Mouse (Mus musculus) CH12.LX (cell line): ENCODE data around the gene Abtb1. TPM values are rescaled to one million over a fixed set of nuclear protein-coding genes. Genes with fewer than 3 reads are reported as not detected.

Source experiments
- DNase-seq: peaks from one replicate; pipeline ENCODE4 v3.0.0-alpha.2; 2013; ENCODE audit errors: extremely low read depth
- H3K27ac ChIP-seq: 2 replicates; pipeline ENCODE4 v1.5.1; 2012; ENCODE audit warnings: low read depth, mild to moderate bottlenecking, control low read depth, moderate library complexity; ENCODE audit not compliant: insufficient read depth
- H3K27me3 ChIP-seq: replicated peaks from 2 replicates; pipeline ENCODE3; 2012; ENCODE audit warnings: inconsistent platforms
- H3K36me3 ChIP-seq, 2 experiments: replicated peaks in 1 of 2; 2 replicates each; pipeline versions ENCODE3 to v1.6.1; 2012; ENCODE audit warnings: inconsistent platforms in 1 of 2, low read length in 1 of 2, mild to moderate bottlenecking in 1 of 2, mixed read lengths in 1 of 2, moderate library complexity in 1 of 2; ENCODE audit not compliant: control insufficient read depth in 1 of 2, insufficient read depth in 1 of 2
- H3K4me1 ChIP-seq, 2 experiments: 2 replicates each; pipeline ENCODE4 v1.6.1; 2012; ENCODE audit warnings: inconsistent platforms in 1 of 2, moderate library complexity in 1 of 2; ENCODE audit not compliant: insufficient read depth in 2 of 2, control insufficient read depth in 1 of 2
- H3K4me2 ChIP-seq: 2 replicates; pipeline ENCODE4 v1.6.1; 2012; ENCODE audit warnings: low read depth, mild to moderate bottlenecking, control low read depth; ENCODE audit not compliant: poor library complexity, insufficient read depth, severe bottlenecking
- H3K4me3 ChIP-seq, 3 experiments: fragments of 150-350 bp in 1 of 3; sonication (generic) in 1 of 3; replicated peaks in 1 of 3; 2 replicates each; pipeline versions ENCODE3 to v1.5.1; 2011 to 2012; ENCODE audit warnings: low read depth in 2 of 3, low read length in 2 of 3, mild to moderate bottlenecking in 2 of 3, moderate library complexity in 2 of 3, control low read depth in 1 of 3, improper control_type of control experiment in 1 of 3, inconsistent platforms in 1 of 3, mixed read lengths in 1 of 3; ENCODE audit not compliant: poor library complexity in 1 of 3
- H3K79me2 ChIP-seq: replicated peaks from 2 replicates; pipeline ENCODE4 v1.6.1; 2012; ENCODE audit warnings: mild to moderate bottlenecking, moderate library complexity; ENCODE audit not compliant: control insufficient read depth, poor library complexity, insufficient read depth, severe bottlenecking; ENCODE audit errors: extremely low read depth
- H3K9ac ChIP-seq: 2 replicates; pipeline ENCODE4 v1.6.1; 2012; ENCODE audit warnings: low read depth, mild to moderate bottlenecking, control low read depth, moderate library complexity; ENCODE audit not compliant: insufficient read depth
- H3K9me3 ChIP-seq: replicated peaks from 2 replicates; pipeline ENCODE3; 2012; ENCODE audit warnings: low read length, inconsistent platforms, mixed read lengths
- BHLHE40 ChIP-seq: IDR thresholded peaks from 2 replicates; pipeline ENCODE4 v1.6.1; 2011; ENCODE audit warnings: mild to moderate bottlenecking, low read depth, low read length, improper control_type of control experiment
- E2F4 ChIP-seq: IDR thresholded peaks from 2 replicates; pipeline ENCODE4 v1.6.1; 2011; ENCODE audit warnings: low read depth, low read length, improper control_type of control experiment; ENCODE audit not compliant: insufficient replicate concordance
- ELF1 ChIP-seq: IDR thresholded peaks from 2 replicates; pipeline ENCODE4 v1.6.1; 2014; ENCODE audit warnings: low read depth, mild to moderate bottlenecking, inconsistent platforms, low read length, improper control_type of control experiment
- EP300 ChIP-seq: IDR thresholded peaks from 2 replicates; pipeline ENCODE4 v1.6.1; 2011; ENCODE audit warnings: low read length, improper control_type of control experiment
- GABPA ChIP-seq: IDR thresholded peaks from 2 replicates; pipeline ENCODE4 v1.6.1; 2012; ENCODE audit warnings: low read depth, low read length, improper control_type of control experiment, inconsistent platforms; ENCODE audit not compliant: insufficient replicate concordance
- JUND ChIP-seq: conservative IDR thresholded peaks from 2 replicates; pipeline ENCODE4 v1.6.1; 2011; ENCODE audit warnings: low read depth, low read length, improper control_type of control experiment
- MAFK ChIP-seq: IDR thresholded peaks from 2 replicates; pipeline ENCODE4 v1.6.1; 2011; ENCODE audit warnings: low read length, improper control_type of control experiment; ENCODE audit not compliant: insufficient replicate concordance
- MAX ChIP-seq: IDR thresholded peaks from 2 replicates; pipeline ENCODE4 v1.6.1; 2011; ENCODE audit warnings: low read length, improper control_type of control experiment
- MXI1 ChIP-seq: IDR thresholded peaks from 2 replicates; pipeline ENCODE4 v1.6.1; 2011; ENCODE audit warnings: mild to moderate bottlenecking, low read depth, low read length, improper control_type of control experiment
- MYC ChIP-seq: IDR thresholded peaks from 2 replicates; pipeline ENCODE4 v1.6.1; 2011; ENCODE audit warnings: low read depth, mild to moderate bottlenecking, improper control_type of control experiment, low read length
- NELFE ChIP-seq: IDR thresholded peaks from 2 replicates; pipeline ENCODE4 v1.6.1; 2011; ENCODE audit warnings: low read depth, low read length, improper control_type of control experiment
- NRF1 ChIP-seq: IDR thresholded peaks from 2 replicates; pipeline ENCODE4 v1.6.1; 2014; ENCODE audit warnings: low read depth, mild to moderate bottlenecking, inconsistent platforms, low read length, improper control_type of control experiment, moderate library complexity
- PAX5 ChIP-seq: IDR thresholded peaks from 2 replicates; pipeline ENCODE4 v1.6.1; 2012; ENCODE audit warnings: low read length, inconsistent platforms, mixed read lengths
- POLR2A ChIP-seq: IDR thresholded peaks from 2 replicates; pipeline ENCODE4 v1.6.1; 2011; ENCODE audit warnings: low read depth, mild to moderate bottlenecking, improper control_type of control experiment, low read length
- RAD21 ChIP-seq: IDR thresholded peaks from 2 replicates; pipeline ENCODE4 v1.6.1; 2011; ENCODE audit warnings: low read depth, mild to moderate bottlenecking, low read length, improper control_type of control experiment, moderate library complexity
- RCOR1 ChIP-seq: conservative IDR thresholded peaks from 2 replicates; pipeline ENCODE4 v1.6.1; 2012; ENCODE audit warnings: low read depth, mild to moderate bottlenecking, inconsistent platforms, low read length, improper control_type of control experiment
- SMC3 ChIP-seq: IDR thresholded peaks from 2 replicates; pipeline ENCODE4 v1.6.1; 2011; ENCODE audit warnings: low read depth, low read length, improper control_type of control experiment
- ZKSCAN1 ChIP-seq: IDR thresholded peaks from 2 replicates; pipeline ENCODE4 v1.6.1; 2012; ENCODE audit warnings: low read depth, inconsistent platforms, low read length, improper control_type of control experiment, borderline replicate concordance
- ZMIZ1 ChIP-seq: IDR thresholded peaks from 2 replicates; pipeline ENCODE4 v1.6.1; 2012; ENCODE audit warnings: low read depth, mild to moderate bottlenecking, inconsistent platforms, low read length, improper control_type of control experiment
- dilution Hi-C: fragments of 300-500 bp; cut with MboI; formaldehyde crosslinking; loops from 2 replicates; pipeline ENCODE4 v1.14.3; 2020; ENCODE audit warnings: low sequenced_read_pairs; ENCODE audit not compliant: extremely low pct_unique_long_range_greater_than_20kb, extremely low pct_ligation_motif_present
- in situ Hi-C: fragments of 300-500 bp; cut with MboI; formaldehyde crosslinking; loops from 3 replicates; pipeline ENCODE4 v1.14.3; 2019; ENCODE audit warnings: low sequenced_read_pairs, low pct_ligation_motif_present, low pct_unique_long_range_greater_than_20kb, mixed read lengths
- polyA plus RNA-seq: library from polyadenylated mRNA; unstranded; fragments of >175 nt; gene quantifications from 2 replicates; pipeline ENCODE4 v1.2.1, GENCODE M21; 2012; ENCODE audit warnings: low read depth; ENCODE audit not compliant: insufficient read length
- total RNA-seq, 2 experiments: library from RNA; depleted of rRNA; stranded (reverse); fragments of 300-350 nt in 1 of 2; fragments of >200 nt in 1 of 2; gene quantifications; 2 replicates each; pipeline ENCODE4 v1.2.3; 2012 to 2014

Abtb1 gene
- total and polyA plus RNA-seq, 3 experiments, result 13.0 to 20.8 (median 18.4) TPM

DNA sequence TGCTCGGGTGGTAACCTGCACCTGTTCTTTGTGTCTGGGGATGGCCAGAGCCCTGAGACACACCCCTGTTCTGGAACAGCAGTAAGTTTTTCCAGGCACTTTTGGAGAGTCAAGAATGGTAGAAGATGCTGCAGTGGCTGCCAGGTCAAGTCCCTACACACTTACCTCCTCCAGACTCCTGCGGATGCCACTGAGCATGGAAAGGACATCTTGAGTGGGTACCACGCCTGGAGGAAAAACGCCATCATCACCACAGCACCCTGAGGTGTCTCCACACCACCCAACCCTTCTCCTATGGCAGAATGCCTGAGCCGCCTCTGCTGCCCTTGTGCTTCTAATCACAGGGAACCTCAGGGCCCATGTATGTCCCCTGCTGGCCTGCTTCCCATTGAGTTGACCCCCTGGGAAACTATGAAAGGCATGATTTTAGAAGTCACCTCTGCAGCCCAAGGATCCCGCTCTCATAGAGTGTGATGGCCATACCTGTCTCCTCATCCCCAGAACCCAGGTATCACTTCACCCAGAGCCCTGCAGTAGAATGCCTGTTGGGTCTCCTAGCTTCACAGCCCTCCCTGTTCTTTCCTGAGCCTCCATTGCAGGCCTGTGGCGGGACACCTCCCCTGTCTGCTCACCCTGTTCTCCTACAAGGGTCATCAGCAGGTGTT is 3.2 kb upstream of the Abtb1 start:
- Histone ChIP-seq H3K4me3 (no peak overlapping the region), H3K36me3 (peaks cover 0 to 2% of the 10 kb centered on the region in 2 experiments), H3K27ac (no peak overlapping the region), H3K9me3 (no peaks in the 10 kb centered on the region), H3K79me2 (peaks cover 2% of the 10 kb centered on the region; the same call in 1 of the 2 replicates), H3K9ac (no peak overlapping the region), H3K4me2 (no peak overlapping the region), H3K27me3 (peaks cover 3% of the 10 kb centered on the region), H3K4me1 (peaks cover 19 to 30% of the 10 kb centered on the region in 2 experiments)
- in situ Hi-C loops (loop anchor here (5.0 kb wide), 1 partner anchor 283 kb away; no protein-coding TSS in a partner anchor), dilution Hi-C loops (no loop called here)
- TF ChIP-seq BHLHE40 (no peak), GABPA (no peak), PAX5 (no peak), JUND (no peak), EP300 (no peak), SMC3 (no peak), E2F4 (no peak), ELF1 (no peak), MYC (no peak), NRF1 (no peak), MAFK (no peak), RCOR1 (no peak), MXI1 (no peak), POLR2A (no peak), RAD21 (no peak), MAX (no peak), ZKSCAN1 (no peak), NELFE (no peak)
- no peak for DNase-seq

DNA sequence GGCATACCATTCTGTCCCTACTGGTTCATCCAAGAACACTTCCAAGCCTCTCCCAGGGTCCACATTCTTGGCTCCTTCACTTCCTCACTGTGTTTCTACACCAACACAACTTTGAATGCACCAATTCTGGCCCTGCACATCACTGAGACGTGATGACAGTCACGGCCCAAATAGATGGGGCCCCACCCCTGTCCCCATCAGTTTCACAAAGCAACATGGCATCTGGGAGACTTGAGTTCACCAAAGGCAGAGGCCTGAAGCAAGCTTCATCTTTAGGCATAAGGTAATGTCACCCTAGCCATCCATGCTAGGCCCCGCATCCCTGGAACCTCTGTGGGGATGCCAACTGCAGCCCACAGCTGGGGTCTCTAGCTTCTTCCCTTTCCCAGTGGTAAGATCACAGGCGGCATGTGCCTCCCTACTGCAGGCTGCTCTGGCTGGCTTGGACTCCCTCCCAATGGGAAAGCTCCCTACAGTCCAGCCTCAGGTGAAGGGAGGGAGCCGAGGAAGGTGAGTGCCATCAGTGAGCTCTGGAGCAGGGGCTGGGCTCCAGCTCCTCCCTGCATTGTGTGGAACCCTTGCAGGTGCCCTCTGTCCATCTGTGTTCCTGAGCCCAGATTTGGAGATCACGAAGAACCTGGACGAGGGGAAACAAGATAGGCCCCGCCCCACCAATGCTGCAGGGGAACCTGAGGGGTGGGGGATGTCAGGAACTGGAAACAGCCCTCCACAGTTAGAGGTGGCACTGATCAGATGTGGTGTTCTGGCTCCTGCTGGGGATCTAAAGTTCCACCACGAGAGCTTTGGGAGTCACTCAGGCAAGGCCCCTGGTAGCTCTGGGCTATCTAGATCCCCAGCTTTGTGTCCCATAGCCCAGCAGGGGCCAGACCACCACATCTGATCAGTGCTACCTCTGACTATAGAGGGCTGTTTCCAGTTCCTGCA is 2.3 kb upstream of the Abtb1 start:
- H3K79me2 ChIP-seq, result peaks cover 2% of the 10 kb centered on the region; the same call in 1 of the 2 replicates
- H3K4me2 ChIP-seq, result no peak overlapping the region
- no peaks in the 10 kb centered on the region for H3K9me3 ChIP-seq
- DNase-seq, result no peak
- dilution Hi-C loops, result no loop called here
- in situ Hi-C loops, result no loop called here
- TF ChIP-seq ZMIZ1 (no peak), ZKSCAN1 (no peak), NELFE (no peak), PAX5 (no peak), MAFK (no peak), BHLHE40 (no peak), MXI1 (no peak)
- peaks cover 6 to 12% of the 10 kb centered on the region in 2 experiments for H3K36me3 ChIP-seq
- H3K27ac ChIP-seq, result no peak overlapping the region
- H3K4me1 ChIP-seq, result peaks cover 19 to 35% of the 10 kb centered on the region in 2 experiments
- no peak overlapping the region for H3K4me3 ChIP-seq
- H3K27me3 ChIP-seq, result peaks cover 3% of the 10 kb centered on the region
- no peak overlapping the region for H3K9ac ChIP-seq
